Mouse (Mus musculus): Measurements from ENCODE around the gene Bdkrb2. TPM values are rescaled to one million over a fixed set of nuclear protein-coding genes. Genes with fewer than 3 reads are reported as not detected.

Gene Bdkrb2
- total RNA-seq (2014; fragmentation: Nextera tagmentation) = not detected in 2 replicates
- total RNA-seq (2017) = 0.05 and 0.06 TPM in 2 replicates
- 0.01 TPM in 1 of 2 replicates, not detected in the other for polyA plus RNA-seq (2012)

GRCm38 (mm10) chr12:105562936-105563680, at the start of gene Bdkrb2:
TSS of gene Bdkrb2 (plus strand) at chr12:105563226.
- Histone ChIP-seq H3K4me1 (ENCODE audit: insufficient read depth, low read depth, low read length) (no peaks in the 10 kb centered on the region), H3K4me3 (ENCODE audit: low read depth, low read length) (no peak within 1 kb of the TSS), H3K36me3 (replicated peaks) (no peaks in the 10 kb centered on the region), H3K9me3 (replicated peaks) (peaks cover 36% of the 10 kb centered on the region), H3K27me3 (ENCODE audit: insufficient read depth, low read length) (no peaks in the 10 kb centered on the region; the same call in 1 of the 2 replicates)
- no peak for TF ChIP-seq POLR2AphosphoS5 (IDR thresholded peaks at IDR 0.05; ENCODE audit: insufficient replicate concordance, low read depth, low read length)
- no peak for TF ChIP-seq GATA1 (IDR thresholded peaks at IDR 0.05; ENCODE audit: borderline replicate concordance, low read length)
- TF ChIP-seq TAL1 (conservative IDR thresholded peaks at IDR 0.05; ENCODE audit: low read depth, low read length) = no peak
- TF ChIP-seq GATA2 (IDR thresholded peaks at IDR 0.05; ENCODE audit: borderline replicate concordance, low read depth, low read length) = no peak
- no peak for TF ChIP-seq CTCF (IDR thresholded peaks at IDR 0.05; ENCODE audit: low read depth, low read length)
- DNase-seq (ENCODE audit: low spot score) = no peak
- no peak for ATAC-seq (ENCODE audit: extremely low read depth, insufficient number of reproducible peaks, low FRiP score, poor library complexity, severe bottlenecking)

GRCm38 (mm10) chr12:105514111-105514510, 48.9 kb upstream of the Bdkrb2 start:
- no peak for TF ChIP-seq GATA2 (IDR thresholded peaks at IDR 0.05; ENCODE audit: borderline replicate concordance, low read depth, low read length)
- no peak for TF ChIP-seq CTCF (IDR thresholded peaks at IDR 0.05; ENCODE audit: low read depth, low read length)
- TF ChIP-seq TAL1 (conservative IDR thresholded peaks at IDR 0.05; ENCODE audit: low read depth, low read length) = no peak
- no peak for TF ChIP-seq POLR2AphosphoS5 (IDR thresholded peaks at IDR 0.05; ENCODE audit: insufficient replicate concordance, low read depth, low read length)
- no peak for TF ChIP-seq GATA1 (IDR thresholded peaks at IDR 0.05; ENCODE audit: borderline replicate concordance, low read length)
- ATAC-seq (ENCODE audit: extremely low read depth, insufficient number of reproducible peaks, low FRiP score, poor library complexity, severe bottlenecking) = no peak
- Histone ChIP-seq H3K9me3 (replicated peaks) (peaks cover 73% of the 10 kb centered on the region), H3K4me3 (ENCODE audit: low read depth, low read length) (no peak overlapping the region), H3K4me1 (ENCODE audit: insufficient read depth, low read depth, low read length) (no peaks in the 10 kb centered on the region), H3K27me3 (ENCODE audit: insufficient read depth, low read length) (no peaks in the 10 kb centered on the region), H3K36me3 (replicated peaks) (no peaks in the 10 kb centered on the region)
- DNase-seq (ENCODE audit: low spot score) = no peak

GRCm38 (mm10) chr12:105517026-105517675, 45.9 kb upstream of the Bdkrb2 start:
- Histone ChIP-seq H3K4me1 (ENCODE audit: insufficient read depth, low read depth, low read length) (no peaks in the 10 kb centered on the region), H3K36me3 (replicated peaks) (no peaks in the 10 kb centered on the region), H3K4me3 (ENCODE audit: low read depth, low read length) (no peak overlapping the region), H3K9me3 (replicated peaks) (peaks cover 78% of the 10 kb centered on the region), H3K27me3 (ENCODE audit: insufficient read depth, low read length) (no peaks in the 10 kb centered on the region)
- ATAC-seq (ENCODE audit: extremely low read depth, insufficient number of reproducible peaks, low FRiP score, poor library complexity, severe bottlenecking) (0 out of 2 replicates have a peak, but pooled peaks have one; percentile 17), DNase-seq (ENCODE audit: low spot score) (no peak)
- TF ChIP-seq GATA2 (IDR thresholded peaks at IDR 0.05; ENCODE audit: borderline replicate concordance, low read depth, low read length) (no peak), POLR2AphosphoS5 (IDR thresholded peaks at IDR 0.05; ENCODE audit: insufficient replicate concordance, low read depth, low read length) (no peak), CTCF (IDR thresholded peaks at IDR 0.05; ENCODE audit: low read depth, low read length) (no peak), GATA1 (IDR thresholded peaks at IDR 0.05; ENCODE audit: borderline replicate concordance, low read length) (no peak)

DNA sequence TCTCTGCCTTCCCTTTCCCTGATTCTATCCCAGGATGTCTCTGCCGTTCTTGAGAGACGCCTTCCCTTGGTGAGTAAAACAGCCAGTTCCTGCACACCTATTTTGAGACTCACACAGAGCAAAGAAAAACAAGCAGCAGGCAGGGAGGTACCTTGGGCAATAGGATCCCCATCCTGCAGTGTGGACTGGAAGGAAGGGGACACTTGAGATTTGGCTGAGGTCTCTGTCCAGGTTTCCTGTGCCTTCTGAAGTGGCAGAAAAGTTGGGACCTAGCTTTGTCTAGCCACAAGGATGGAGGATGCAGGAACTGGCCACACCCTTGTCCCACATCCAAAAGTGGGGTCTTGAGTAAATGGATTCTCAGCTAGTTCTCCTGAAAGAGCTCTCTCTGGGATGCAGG, 43.2 kb upstream of the Bdkrb2 start:
- no peaks in the 10 kb centered on the region for H3K27me3 ChIP-seq (ENCODE audit: insufficient read depth, low read length)
- DNase-seq (ENCODE audit: low spot score) = no peak

DNA sequence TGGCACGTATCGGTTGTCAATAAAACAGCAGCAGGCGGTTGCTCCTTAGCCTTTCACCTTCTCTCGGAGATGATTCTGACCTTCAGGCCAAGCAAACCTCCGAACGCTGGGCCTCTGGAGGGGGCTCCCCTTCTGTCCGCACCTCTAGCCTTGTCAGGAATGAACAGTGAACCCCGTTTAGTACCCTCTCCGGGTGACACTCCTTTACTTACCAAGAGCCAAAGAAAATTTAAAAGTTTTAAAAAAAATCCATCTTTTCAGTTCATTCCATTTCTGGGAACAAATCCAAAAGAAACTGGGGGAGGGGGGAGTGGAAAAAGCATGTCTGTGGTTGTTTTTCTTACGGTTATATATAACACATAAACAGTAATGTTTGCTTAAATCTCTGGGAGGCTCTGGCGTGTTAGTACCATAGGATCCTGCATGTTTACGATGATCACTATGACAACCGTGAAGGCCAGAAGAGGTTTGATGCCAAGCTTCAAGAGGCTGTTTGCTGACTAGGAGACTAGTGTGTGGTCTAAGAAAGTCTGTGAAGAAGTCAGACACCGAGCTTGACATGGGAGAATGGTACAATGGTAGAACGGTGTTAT, 41.8 kb upstream of the Bdkrb2 start:
- H3K4me1 ChIP-seq (ENCODE audit: insufficient read depth, low read depth, low read length) = no peaks in the 10 kb centered on the region
- TF ChIP-seq CTCF (IDR thresholded peaks at IDR 0.05; ENCODE audit: low read depth, low read length) (no peak), POLR2AphosphoS5 (IDR thresholded peaks at IDR 0.05; ENCODE audit: insufficient replicate concordance, low read depth, low read length) (no peak), GATA2 (IDR thresholded peaks at IDR 0.05; ENCODE audit: borderline replicate concordance, low read depth, low read length) (no peak), TAL1 (conservative IDR thresholded peaks at IDR 0.05; ENCODE audit: low read depth, low read length) (no peak), GATA1 (IDR thresholded peaks at IDR 0.05; ENCODE audit: borderline replicate concordance, low read length) (no peak)
- no peaks in the 10 kb centered on the region for H3K27me3 ChIP-seq (ENCODE audit: insufficient read depth, low read length)
- no peak for DNase-seq (ENCODE audit: low spot score)
- ATAC-seq (ENCODE audit: extremely low read depth, insufficient number of reproducible peaks, low FRiP score, poor library complexity, severe bottlenecking) = no peak
- H3K36me3 ChIP-seq (replicated peaks) = no peaks in the 10 kb centered on the region
- peaks cover 78% of the 10 kb centered on the region for H3K9me3 ChIP-seq (replicated peaks)
- no peak overlapping the region for H3K4me3 ChIP-seq (ENCODE audit: low read depth, low read length)

More for the DNA sequence above, 43.2 kb upstream of the Bdkrb2 start:
- Histone ChIP-seq H3K9me3 (replicated peaks) (peaks cover 79% of the 10 kb centered on the region), H3K4me3 (ENCODE audit: low read depth, low read length) (no peak overlapping the region), H3K36me3 (replicated peaks) (no peaks in the 10 kb centered on the region), H3K4me1 (ENCODE audit: insufficient read depth, low read depth, low read length) (no peaks in the 10 kb centered on the region)
- ATAC-seq (ENCODE audit: extremely low read depth, insufficient number of reproducible peaks, low FRiP score, poor library complexity, severe bottlenecking) = no peak
- TF ChIP-seq CTCF (IDR thresholded peaks at IDR 0.05; ENCODE audit: low read depth, low read length) (no peak), TAL1 (conservative IDR thresholded peaks at IDR 0.05; ENCODE audit: low read depth, low read length) (no peak), GATA2 (IDR thresholded peaks at IDR 0.05; ENCODE audit: borderline replicate concordance, low read depth, low read length) (no peak), GATA1 (IDR thresholded peaks at IDR 0.05; ENCODE audit: borderline replicate concordance, low read length) (no peak), POLR2AphosphoS5 (IDR thresholded peaks at IDR 0.05; ENCODE audit: insufficient replicate concordance, low read depth, low read length) (no peak)

GRCm38 (mm10) chr12:105523737-105524136, 39.3 kb upstream of the Bdkrb2 start:
- Histone ChIP-seq H3K9me3 (replicated peaks) (peaks cover 77% of the 10 kb centered on the region), H3K27me3 (ENCODE audit: insufficient read depth, low read length) (no peaks in the 10 kb centered on the region), H3K4me3 (ENCODE audit: low read depth, low read length) (no peak overlapping the region), H3K36me3 (replicated peaks) (no peaks in the 10 kb centered on the region), H3K4me1 (ENCODE audit: insufficient read depth, low read depth, low read length) (no peaks in the 10 kb centered on the region)
- DNase-seq (ENCODE audit: low spot score) (no peak), ATAC-seq (ENCODE audit: extremely low read depth, insufficient number of reproducible peaks, low FRiP score, poor library complexity, severe bottlenecking) (no peak)
- TF ChIP-seq GATA2 (IDR thresholded peaks at IDR 0.05; ENCODE audit: borderline replicate concordance, low read depth, low read length) = no peak
- no peak for TF ChIP-seq POLR2AphosphoS5 (IDR thresholded peaks at IDR 0.05; ENCODE audit: insufficient replicate concordance, low read depth, low read length)
- TF ChIP-seq CTCF (IDR thresholded peaks at IDR 0.05; ENCODE audit: low read depth, low read length) = no peak
- TF ChIP-seq TAL1 (conservative IDR thresholded peaks at IDR 0.05; ENCODE audit: low read depth, low read length) = no peak
- TF ChIP-seq GATA1 (IDR thresholded peaks at IDR 0.05; ENCODE audit: borderline replicate concordance, low read length) = no peak
